Mouse (Mus musculus) liver, embryonic 14.5 days (tissue): ENCODE results near the gene Gm42715.

Experiments used
- CTCF ChIP-seq: IDR thresholded peaks from 2 replicates; pipeline ENCODE4 v1.5.1; 2016; ENCODE audit warnings: antibody characterized with exemption, low read depth, control low read depth
- EP300 ChIP-seq: IDR thresholded peaks from 2 replicates; pipeline ENCODE4 v1.6.1; 2016; ENCODE audit warnings: antibody characterized with exemption, low read depth

DNA sequence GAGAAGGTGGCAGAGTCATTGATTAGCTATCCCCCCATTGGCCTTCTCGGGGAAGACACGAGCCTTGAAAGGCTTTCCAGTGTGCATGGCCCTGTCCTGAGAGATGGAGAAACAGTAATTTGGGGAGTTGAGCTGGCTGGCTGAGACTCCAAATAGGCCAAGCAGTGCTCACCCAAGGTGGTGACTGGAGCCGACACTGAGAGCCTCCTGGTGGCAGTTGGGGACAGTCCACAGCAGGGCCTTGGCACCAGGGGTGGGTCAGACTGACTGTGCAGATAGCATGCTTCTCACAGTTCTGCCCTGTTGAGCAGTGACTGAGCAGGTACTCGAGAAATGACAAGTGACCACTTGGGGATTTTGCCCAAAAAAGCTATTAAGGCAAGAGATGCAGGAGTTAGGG lies 82.4 kb downstream of the Gm42715 start:
- TF ChIP-seq CTCF (peak; percentile 38; the same call in 1 of the 2 replicates), EP300 (no peak)
